Mouse (Mus musculus): Measurements from ENCODE around the gene Npr3.

Gene Npr3

DNA sequence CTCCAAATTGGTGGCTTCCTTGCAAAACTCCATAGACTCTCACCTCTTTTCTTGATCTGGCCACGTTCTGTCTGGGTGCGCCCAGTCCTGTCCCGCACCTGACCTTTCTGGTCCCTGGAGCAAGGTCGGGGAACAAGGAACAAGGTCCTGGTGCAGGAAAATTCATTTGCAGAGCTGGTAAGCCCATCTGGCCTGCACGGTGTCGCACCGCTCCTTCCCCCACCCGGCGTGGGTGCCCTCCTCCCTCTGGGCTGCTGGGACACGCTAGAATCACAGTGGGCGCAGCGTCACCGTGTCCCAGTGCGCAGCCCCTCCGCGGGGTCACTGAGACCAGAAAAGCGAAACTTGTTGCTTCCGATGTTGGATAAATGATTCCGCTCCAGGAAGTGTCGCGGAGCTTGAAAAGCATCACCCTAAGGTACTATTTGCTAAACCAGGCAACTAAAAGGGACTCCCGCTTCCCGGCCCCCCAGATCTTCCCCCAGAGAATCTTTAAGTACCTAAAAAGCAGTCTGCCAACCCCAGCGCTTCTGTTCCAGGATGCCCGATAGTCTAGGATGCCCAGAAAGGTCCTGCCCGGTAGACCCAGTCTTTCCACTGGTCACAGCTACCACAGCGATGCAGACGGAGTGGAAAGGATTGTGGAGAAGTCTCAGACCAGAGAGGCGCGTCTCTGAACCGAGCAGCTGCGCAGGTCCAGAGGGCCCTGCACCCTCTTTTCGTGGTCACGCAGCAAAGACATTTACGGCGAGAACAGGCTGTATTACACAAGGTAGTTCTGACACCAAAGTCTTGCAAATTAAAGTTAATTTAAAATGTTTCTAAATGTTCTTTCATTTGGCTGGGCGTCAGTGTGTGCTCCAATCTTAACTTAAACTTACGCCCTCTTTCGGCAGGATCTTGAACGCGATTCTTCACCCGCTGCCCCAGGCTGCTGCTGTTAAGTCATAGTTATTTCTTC is at the start of gene Npr3:
TSS of gene Npr3 (minus strand) at position 717 of the 961 bp plus-strand sequence.
- DNase-seq = peak; percentile 80

DNA sequence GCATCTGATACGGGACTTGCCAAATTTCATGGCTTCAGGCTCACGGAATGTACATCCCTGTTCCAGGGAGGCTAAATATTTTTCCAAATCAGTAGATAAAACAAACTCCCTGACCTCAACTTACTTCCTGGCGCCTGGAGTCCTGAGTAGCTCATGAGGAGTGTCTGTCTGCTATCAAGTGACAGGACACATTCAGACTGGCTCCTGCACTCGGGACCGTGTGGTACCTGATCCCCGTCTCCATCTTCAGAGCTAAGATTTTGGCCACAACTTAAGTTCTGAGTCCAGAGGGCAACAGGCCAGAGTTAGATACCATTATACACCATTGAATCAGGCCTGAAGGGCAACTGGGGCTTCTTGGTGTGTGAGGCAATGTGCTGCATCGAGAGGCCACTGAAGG is 49.0 kb upstream of the Npr3 start:
- no peak for DNase-seq

DNA sequence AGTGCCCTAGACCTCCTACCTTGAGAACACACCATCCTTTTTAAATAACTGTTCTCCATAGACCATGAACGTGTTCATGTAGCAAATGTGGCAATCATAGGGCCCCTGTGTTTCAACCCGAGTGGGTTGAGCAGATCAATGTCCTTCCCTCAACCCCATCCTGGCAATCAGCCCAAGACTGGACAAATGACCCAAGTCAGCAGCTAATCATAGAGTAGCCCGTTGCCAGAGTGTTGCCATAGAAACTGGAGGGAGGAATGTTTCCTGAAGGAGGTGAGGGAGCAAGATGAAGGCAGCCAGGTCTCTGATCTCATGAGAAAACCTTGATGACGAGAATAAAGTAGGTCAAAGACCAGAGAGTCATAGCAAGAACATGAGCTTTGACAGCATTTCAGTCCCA is 47.1 kb upstream of the Npr3 start:
- DNase-seq = no peak

DNA sequence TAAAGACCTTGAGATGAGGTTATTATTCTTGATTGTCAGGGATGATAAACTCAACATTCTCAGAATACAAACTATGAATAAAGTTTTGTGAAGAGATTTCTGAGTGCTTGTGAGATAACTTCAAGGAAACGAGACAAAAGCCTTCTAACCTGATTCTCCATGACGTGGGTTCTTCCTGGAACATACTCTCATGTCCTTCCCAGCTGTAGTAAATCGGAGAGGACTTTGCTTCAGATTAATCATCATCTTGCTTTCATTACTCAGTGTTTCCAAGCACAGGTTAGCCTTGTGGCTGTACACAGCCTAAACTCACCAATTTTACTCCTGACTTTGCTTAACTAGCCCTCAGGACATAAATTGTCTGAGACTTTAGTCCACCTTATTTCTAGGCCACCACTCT is 45.1 kb upstream of the Npr3 start:
- no peak for DNase-seq

DNA sequence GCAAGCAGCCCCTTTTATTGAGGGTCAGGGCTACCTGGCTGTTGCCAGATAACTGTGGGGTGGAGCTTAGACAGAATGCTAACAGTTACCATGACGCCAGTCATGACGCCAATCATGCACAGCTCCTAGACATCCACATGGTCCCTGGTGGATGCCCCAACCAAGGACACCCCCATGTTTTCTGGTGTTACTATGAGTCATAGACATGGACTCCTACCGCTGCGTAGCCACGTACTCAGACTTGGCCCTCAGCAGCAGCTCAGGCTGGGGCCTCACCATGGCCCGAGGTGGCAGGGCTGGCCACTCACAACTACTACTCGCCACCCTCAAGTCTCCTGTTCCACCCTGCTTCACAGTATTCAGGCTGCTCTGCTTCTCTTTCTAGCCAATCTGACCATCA is 44.1 kb upstream of the Npr3 start:
- DNase-seq = no peak

DNA sequence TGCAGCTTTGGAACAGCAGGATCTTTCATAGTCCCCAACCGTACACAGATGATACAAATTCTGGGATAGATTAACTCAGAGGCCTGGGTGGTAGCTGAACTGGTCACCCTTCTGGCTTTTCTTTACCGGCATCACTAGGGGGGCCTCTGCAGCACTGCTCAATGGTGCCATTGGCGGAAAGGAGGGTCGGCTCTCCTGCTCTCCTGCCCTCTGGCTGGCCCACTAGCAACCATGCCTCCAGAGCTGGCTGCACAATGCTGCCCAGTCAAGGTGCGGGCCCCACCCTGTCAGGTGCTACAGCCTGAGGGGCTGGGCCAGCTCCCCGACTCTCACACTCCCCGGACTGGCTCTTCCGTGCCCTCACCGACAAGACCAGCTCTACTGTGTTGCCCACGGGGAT is 43.1 kb upstream of the Npr3 start:
- DNase-seq = no peak

DNA sequence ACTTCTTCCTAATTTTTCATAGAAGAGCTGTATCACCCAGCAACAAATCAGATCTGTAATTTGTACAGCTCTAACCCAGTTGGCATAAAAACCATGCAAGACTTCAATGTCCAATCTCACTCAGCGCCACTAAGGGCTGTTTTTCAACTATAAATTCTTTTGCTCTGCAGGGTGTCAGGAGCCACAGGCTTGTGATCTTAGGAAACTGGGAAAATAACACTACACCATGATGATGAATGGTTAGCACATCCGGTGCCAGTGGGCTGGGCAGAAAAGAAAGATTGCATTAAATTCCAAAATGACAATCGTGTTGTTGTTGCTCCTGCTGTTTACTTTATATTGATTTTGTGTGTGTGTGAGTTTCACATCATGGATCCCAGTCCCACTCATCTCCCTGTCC is 42.4 kb upstream of the Npr3 start:
- DNase-seq = no peak

DNA sequence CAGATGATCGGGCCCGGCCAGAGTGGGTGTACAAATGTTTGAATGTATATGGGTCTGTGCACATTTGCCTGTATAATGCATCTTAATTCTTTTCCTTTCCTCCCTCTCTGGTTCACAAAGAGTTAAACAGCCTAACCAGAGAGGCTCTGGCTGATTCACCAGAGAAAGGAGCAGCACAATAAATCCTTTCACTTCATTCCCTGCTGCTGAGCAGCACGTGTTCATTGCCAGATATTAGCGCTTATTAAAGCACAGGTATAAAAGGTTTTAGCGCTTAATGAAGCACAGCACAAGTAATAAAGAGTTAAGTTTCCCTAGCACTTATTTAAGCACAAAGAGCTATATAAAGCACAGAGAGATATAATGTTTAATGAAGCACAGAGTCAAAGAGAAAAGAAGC is 33.8 kb upstream of the Npr3 start:
- DNase-seq = no peak

DNA sequence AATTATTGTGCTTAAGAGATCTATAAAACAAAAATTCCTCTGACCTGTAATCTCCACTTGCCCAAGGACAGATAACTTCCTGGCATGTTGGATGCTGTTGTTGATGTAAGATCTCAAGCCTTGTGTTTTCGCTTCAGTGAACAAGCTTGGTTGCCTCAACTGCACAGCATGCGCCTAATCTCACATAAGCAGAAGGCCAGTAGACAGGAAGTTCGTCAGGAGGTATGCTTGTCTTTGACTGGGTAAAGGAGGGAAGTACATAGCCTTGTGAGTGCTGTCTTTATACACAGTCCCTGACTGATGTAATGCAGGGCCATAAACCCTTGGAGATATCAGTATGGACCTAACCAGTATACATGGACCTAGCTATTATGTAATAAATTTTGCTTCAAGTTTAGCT is 20.7 kb upstream of the Npr3 start:
- no peak for DNase-seq

DNA sequence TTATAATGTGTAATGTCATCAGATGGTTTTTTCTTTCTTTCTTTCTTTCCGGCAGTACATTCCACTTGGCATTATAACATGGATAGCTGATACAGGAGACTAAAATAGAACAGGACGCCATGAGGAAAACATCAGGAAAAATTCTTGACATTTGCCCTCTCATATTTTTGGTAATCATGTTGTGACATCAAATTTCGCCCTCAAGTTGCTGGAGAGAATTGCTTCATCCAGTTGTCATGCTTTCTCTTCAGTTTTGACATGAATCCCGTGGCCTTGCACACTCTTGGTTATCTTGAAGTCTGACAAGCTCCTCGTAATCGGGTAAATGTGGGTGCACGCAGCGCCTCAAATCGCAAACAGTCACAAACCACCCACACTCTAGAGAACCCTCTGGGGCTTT is 7.0 kb upstream of the Npr3 start:
- no peak for DNase-seq

DNA sequence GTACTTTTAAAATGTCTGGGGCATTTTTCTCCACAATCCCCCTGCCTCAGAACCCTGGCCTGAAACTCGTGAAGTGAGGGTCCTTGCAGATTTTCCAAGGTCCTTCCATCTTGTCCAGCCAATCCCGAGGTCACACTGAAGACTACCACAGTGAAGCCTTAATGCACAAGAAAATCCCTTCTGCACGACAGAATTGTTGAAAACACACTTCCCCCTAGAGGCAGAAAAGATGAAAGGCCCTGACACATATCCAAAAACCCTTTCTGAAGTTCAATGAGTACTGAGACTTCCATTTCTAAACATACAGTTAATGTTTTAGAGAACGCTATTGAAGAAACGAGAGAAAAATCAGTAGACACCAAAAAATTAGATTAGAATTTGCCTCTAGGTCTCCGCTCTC is 2.8 kb upstream of the Npr3 start:
- DNase-seq = peak; percentile 15

DNA sequence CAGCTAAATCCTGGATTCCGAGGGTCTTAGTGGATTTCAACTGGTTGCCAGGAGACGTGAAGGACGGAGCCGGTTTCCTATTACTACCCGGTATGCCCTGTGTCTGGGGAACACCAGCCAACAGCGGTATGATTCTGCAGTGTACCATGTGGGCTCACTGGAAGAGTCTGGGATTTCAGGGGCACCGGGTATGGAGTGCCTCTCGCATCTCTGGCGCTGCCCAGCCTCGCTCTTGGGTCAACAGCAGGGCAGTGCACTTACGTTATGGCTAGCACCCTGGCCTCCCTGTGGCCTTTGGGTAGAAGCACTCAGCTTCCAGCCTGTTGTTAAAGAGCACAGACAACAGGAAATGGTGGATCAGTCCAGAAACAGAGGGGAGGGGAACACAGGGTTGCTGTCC is 1.1 kb upstream of the Npr3 start:
- peak; percentile 20 for DNase-seq

DNA sequence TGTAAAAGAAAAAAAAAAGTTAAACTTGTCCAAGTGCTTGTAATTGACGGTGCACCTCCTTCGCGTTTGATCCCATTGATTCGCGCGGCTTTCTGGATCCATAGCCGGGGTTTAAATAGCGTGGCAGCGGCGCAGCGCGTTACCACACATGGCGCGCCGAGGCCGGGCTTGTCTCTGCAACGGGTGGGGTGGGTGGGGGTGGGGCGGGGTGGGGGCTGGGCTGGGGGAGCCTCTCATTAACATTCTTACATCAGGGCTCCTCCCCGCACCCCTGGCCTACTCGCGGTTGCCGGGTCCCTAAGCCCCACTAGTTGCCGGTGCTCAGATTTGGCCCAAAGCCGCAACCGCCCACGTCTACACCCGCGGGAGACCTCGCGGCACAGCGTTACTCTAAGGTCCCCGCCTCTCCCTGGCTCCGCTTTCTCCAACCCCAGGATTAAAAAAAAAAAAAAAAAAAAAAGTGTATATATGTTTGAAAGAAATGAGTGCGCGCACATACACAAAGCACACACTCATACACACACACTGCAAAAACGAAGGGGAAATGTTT is 991 bp downstream of the Npr3 start:
- peak; percentile 57 for DNase-seq

DNA sequence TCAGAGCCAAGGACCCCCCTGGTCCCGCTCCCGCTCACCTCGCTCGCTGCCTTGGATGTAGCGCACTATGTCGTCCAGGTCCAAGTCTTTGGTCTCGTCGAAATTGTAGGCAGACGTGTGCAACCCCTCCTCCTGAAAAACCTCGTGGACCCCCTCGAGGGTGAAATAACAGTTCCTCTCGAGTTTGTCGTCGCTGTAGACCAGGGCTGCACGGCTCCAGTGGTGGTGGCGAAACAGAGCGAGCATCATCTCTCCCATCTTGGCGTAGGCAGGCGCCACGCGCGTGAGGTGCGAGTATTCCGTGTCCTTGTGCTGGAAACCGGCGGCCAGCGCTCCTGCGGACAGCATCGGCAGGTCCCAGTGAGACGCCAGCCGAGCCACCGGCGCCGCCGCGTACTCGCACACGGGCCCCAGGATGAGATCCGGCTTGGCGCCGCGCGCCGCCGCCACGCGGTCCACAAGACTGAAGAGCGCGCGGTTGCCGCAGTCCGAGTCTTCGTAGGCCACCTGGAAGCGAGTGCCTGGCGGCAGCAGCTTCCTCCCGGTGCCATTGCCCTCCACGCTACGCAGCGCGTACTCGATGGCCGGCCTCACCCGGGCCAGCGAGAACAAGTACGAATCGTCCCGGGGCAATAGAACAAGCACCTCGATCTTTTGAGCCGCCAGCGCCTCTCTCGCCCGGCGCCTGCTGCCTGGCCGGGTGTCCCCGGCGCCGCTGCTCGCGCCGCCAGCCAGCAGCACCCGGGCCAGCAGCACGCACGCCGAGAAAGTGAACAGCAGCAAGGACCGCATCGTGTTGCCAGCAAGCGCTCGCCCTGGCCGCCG is 2.0 kb downstream of the Npr3 start:
- DNase-seq = peak; percentile 51

DNA sequence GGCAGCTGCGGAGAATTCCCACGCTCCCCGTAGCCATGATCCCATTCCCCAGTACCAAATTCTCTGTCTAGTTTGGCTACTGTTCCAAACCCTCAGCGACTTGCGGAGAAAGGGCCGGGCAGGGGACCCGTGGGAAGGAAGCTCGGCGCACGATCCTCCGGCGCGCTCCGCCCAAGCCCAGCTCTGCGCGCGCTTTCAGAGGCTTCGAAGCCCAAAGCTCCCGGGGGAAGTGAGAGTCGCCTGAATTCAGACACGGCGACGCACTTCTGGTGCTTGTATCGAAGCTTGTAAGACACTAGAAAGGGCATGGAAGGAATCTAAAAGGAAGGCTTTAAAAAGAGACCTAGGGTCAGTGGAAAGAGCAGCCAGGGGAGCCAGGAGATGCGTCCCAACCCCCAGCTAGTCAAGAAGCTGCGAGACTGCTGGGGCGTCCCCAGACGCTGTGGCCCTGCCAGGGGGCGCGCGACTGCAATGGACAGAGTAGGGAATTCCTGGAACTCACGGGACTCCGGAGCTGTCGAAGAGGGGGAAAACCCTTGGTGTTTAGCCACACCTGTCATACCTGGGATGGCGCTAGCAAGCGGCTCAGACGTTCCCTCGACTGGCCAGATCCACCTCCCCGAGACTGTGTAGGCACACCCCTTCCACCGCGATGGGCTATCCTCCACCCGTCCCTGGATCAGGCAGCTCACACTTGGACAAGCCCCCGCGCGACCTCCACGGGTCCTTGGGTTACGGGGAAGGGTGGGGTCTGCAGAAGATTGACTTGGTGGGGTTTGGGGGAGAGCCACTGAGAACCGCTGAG is 2.8 kb downstream of the Npr3 start:
- peak; percentile 75 for DNase-seq

DNA sequence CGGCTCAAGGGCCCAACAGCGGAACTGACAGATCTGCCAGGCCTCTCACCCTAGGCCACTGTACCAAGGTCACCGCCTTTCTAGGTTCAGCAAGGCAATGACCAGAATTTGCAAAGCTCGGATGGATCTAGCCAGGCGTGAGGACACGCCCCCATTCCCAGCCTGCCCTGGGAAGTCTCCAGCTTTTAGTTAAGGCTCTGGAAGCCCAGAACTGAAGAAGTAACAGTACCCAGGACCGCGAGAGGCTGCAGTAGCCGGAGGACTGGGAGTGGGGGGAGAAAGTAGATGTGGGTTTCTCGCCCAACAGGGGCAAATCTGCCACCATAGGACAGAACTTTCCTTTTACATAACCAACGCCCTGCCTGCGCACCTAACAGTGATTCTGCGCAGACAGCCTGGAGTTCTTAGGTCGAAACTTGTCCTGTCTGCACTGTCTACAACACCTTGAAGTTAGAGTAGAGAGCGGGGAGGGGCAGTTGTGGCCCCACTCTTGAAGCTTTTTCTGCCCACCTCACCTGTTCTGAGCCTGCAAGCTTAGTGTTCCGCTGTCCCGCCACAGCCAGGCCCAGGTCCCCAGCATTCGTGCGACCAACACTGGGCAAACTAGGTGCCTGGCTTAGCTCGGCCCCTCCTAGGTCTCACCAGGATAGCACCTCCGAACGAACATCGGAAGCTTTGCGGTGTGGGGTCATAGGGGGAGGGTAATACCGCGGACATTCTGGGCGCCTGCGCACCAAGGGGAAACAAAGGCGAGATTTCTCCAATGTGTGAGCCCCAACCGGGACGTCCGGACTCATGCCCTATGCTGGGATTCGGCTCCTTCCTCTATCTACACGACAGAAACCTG is 3.7 kb downstream of the Npr3 start:
- DNase-seq = peak; percentile 66

DNA sequence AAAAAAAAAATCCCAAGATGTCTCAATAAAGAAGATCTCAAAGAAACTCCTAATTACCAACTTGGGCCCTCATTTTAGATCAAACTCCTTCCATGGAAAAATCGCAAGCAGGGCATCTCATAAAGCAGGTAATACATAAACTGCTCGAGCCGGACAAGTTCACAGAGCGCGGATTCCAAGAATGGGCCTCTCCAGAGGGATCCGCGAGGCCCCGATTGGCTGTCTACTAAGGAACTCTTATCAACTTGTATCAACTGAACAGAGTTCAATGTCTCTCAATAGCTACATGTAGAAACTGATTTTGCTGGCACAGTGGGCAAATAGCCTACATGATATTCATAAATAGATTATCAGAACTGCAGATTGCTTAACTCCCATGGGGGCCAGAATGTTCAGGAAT is 9.5 kb downstream of the Npr3 start:
- no peak for DNase-seq

DNA sequence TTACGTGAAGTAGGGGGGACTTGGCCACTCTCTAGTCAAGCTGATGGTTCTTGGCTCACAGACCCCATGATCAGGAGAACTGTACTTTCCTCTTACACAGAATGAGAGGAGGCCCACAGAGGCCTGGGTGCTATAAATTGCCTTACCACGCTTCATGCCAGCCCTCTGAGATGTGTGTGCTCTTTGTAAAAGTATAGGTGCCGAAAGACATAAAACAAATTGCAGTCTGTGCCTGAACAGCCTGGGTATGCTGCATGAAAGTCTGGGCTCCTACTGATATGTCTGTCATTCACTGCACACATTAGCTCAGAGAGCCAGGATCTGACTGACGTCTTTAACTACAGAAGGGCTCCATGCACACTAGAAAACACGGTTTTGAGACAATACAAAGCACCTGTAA is 9.9 kb downstream of the Npr3 start:
- no peak for DNase-seq

DNA sequence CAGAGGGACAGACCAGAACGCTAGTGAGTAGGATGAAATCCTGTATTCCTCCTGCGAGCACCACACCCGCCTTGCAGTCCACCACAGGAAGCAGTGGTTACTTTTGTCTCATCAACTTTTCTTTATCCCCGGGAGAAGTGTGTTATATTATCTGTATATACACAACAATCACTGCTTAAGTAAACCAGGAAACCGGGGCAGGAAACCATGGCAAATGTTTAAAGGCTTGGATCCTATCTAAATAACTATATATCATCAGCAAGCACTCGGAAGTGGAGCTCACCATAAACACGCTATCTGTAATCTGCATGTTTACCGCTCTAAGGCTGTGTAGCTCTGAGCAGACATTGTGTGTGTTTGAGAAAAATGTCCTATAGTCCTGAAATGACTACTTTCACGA is 13.1 kb downstream of the Npr3 start:
- no peak for DNase-seq

DNA sequence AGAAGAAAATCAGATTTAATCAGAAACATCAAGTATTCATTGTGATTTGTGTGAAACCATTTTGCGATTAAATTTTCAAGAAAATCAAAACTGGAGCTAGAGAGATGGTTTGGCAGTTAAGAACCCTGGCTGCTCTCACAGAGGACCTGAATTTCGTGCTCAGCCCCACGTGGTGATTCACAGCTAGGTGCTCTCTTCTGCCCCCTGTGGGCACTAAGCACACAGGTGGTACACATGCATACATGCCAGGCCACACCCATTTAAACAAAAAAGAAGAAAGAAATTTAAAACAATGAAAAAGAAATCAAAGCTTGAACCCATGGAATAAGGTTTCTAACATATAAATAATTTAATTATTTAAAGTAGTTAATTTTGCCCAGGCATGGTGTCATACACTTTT is 15.7 kb downstream of the Npr3 start:
- no peak for DNase-seq

DNA sequence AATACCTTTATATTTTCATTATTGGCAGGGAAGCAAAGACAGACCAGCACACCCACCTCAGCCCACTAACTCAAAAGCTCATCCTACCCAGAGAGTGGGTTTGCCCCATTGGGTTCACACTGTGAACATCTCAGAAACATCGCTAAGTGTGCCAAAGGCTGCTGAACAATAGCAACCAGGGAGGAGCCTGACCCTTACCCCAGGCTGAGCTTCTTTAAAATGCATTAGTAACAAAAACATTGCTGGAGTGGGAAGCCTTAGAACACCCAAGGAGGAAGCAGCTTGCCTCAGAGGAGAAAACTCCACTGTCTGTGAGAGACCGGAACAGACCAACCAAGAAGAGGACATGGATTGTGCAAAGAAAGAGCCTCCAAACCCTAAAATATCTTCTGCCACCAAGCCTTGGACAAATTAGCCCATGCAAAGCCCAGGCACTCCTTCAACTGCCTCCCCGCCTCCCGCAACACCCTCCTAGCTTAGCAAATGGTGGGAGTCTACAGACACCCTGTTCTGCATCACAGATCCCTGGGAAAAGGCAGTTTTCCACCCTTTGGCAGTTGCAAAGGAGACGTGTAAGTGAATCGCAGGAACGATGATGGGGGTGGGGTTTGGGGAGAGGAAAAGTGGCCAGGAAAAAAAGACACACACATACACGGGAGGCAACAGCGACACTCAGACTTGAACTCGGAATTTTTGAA is 24.4 kb downstream of the Npr3 start:
- DNase-seq = no peak

All from kidney, postnatal 10 days (tissue).